Mouse (Mus musculus): ENCODE data around the gene Psors1c2.

DNA sequence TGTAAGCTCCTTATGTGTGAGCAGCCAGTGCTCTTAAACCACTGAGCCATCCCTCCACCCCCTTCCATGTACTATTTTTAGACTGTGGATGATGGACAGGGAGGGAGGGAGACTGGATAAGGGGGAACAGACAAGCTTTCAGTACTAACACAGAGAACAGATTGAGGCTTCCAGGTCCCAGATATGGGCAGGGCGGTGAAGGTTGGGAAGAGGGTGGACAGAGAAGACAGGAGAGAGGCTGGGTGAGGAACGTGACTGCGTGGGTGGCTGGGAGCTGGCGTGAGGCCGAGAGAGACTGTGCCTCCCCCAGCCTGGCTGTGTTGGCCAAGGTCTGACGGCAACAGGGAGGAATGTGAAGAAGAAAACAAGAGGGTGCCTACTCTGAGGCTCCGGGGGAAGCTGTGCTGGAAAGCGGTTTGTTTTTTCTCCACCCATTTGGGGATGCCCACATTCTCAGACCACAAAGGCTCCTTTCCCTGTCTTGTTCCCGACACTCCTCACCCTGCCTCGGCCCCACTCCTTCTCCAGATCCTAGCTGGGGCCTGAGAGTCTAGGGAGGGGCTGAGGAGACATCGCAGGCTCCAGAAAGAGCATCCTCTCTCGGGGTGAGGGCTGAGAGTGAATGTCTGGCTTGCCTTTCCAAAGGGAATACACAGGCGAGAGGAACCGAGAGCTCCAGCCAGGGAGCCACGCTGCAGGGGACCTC is 16.6 kb downstream of the Psors1c2 start:
- no peak for TF ChIP-seq POLR2A (IDR thresholded peaks at IDR 0.05; ENCODE audit: insufficient read depth, low read depth, low read length)
- no peak for TF ChIP-seq CTCF (IDR thresholded peaks at IDR 0.05; ENCODE audit: insufficient read depth, low read depth, low read length)

Measured in olfactory bulb, adult 2 months (tissue).